Mouse (Mus musculus) neural tube, embryonic 14.5 days (tissue): Measurements from ENCODE around the gene Cpt1a. TPM values are rescaled to one million over a fixed set of nuclear protein-coding genes. Genes with fewer than 3 reads are reported as not detected.
A peak's percentile ranks its signal among the peaks of the same experiment; 100 is the strongest.

Experiments
- ATAC-seq: fragments of 200-750 bp; cut with Nextera tagmentation; 2 replicates; pipeline ENCODE4 v1.8.0; 2017; ENCODE audit warnings: low read depth, mild to moderate bottlenecking, moderate TSS enrichment, moderate library complexity
- H3K27ac ChIP-seq: fragments of 300-500 bp; sonication (generic); 2 replicates; pipeline ENCODE4 v1.5.1; 2014; ENCODE audit warnings: low read depth, mild to moderate bottlenecking, control low read depth, low read length, moderate library complexity, mixed read lengths
- H3K27me3 ChIP-seq: fragments of 300-500 bp; sonication (generic); 2 replicates; pipeline ENCODE4 v1.6.1; 2014; ENCODE audit warnings: low read length; ENCODE audit not compliant: control insufficient read depth, insufficient read depth
- H3K36me3 ChIP-seq: fragments of 300-500 bp; sonication (generic); 2 replicates; pipeline ENCODE4 v1.6.1; 2014; ENCODE audit warnings: low read length, mixed read lengths; ENCODE audit not compliant: control insufficient read depth, insufficient read depth
- H3K4me1 ChIP-seq: fragments of 300-500 bp; sonication (generic); 2 replicates; pipeline ENCODE4 v1.6.1; 2014; ENCODE audit warnings: low read length; ENCODE audit not compliant: control insufficient read depth, insufficient read depth
- H3K4me2 ChIP-seq: fragments of 300-500 bp; sonication (generic); 2 replicates; pipeline ENCODE4 v1.6.1; 2014; ENCODE audit warnings: mild to moderate bottlenecking, low read depth, low read length, control low read depth
- H3K4me3 ChIP-seq: fragments of 300-500 bp; sonication (generic); 2 replicates; pipeline ENCODE4 v1.5.1; 2014; ENCODE audit warnings: low read depth, low read length, control low read depth, mixed read lengths
- H3K9ac ChIP-seq: fragments of 300-500 bp; sonication (generic); replicated peaks from 2 replicates; pipeline ENCODE4 v1.6.1; 2014; ENCODE audit warnings: low read depth, mild to moderate bottlenecking, control low read depth, low read length, mixed read lengths
- H3K9me3 ChIP-seq: fragments of 300-500 bp; sonication (generic); 2 replicates; pipeline ENCODE4 v1.6.1; 2016; ENCODE audit warnings: low read length; ENCODE audit not compliant: control insufficient read depth
- WGBS: fragments of 180-500 bp; shearing (Covaris S2); extraction: QIAGEN DNeasy Blood & Tissue Kit; methylation state at CpG from one replicate; pipeline ENCODE4 v1.1.7; 2014; 5-methylcytosine and 5-hydroxymethylcytosine counted together
- polyA plus RNA-seq: library from polyadenylated mRNA; unstranded; fragments of >200 nt; fragmentation: Nextera tagmentation; extraction: Ambion mirVana; gene quantifications from 2 replicates; pipeline ENCODE4 v1.2.1, GENCODE M21; 2014

Cpt1a gene
- polyA plus RNA-seq, 1 experiment from 2014 or later: 10.0 TPM

DNA sequence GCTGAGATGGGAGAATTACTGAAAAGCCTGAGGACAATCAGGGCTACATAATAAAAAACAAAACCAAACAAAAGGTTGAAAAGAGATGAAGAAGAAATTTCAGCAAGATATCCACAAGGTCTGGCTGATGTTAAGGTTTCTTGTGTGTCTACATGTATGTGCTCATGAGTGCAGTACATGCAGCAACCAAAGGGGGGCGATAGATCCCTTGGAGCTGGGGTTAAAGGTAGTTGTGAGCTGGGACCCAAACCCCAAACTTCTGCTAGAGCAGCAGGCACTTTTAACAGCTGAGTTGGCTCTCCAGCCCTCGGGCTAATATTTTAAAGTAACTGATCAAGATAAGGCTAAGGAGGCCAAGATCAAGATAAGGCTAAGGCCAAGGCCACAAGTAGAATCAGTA, 51.9 kb downstream of the Cpt1a start:
- Histone ChIP-seq H3K9ac (no peak overlapping the region), H3K4me2 (no peak overlapping the region), H3K27ac (no peak overlapping the region), H3K36me3 (no peaks in the 10 kb centered on the region), H3K4me3 (no peak overlapping the region), H3K9me3 (no peaks in the 10 kb centered on the region), H3K27me3 (no peaks in the 10 kb centered on the region), H3K4me1 (no peaks in the 10 kb centered on the region)
- WGBS: 64% methylated on average over 2 of the region's 2 CpGs
- ATAC-seq: no peak

DNA sequence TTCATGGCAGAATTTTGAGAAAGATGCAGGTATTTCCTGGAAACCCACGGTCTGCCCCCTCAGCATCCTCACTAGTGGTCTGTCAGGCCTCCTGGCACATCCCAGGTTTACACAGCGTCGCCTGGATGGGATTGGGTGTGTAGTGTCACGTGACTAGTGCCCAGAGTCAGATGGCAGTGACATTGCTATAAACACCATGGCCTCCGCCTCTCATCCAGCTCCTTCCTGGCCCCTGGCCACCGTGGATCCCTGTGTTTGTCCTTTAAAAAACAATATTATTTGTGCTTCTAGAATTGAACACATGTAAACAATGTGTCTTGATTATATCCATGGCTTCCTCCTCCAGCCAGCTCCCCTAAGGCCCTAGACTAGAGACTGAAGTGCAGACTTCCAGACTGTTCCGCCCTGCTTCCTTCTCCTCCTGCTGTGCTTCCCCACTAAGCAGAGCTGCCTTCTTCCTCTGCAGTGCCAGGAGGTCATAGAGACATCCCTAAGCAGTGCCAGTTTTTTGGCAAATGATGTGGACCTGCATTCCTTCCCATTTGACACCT, 53.9 kb downstream of the Cpt1a start:
- H3K9me3 ChIP-seq: no peaks in the 10 kb centered on the region
- no peak overlapping the region for H3K27ac ChIP-seq
- no peak overlapping the region for H3K4me2 ChIP-seq
- no peak overlapping the region for H3K4me3 ChIP-seq
- H3K36me3 ChIP-seq: no peaks in the 10 kb centered on the region
- H3K27me3 ChIP-seq: no peaks in the 10 kb centered on the region
- ATAC-seq: no peak
- H3K9ac ChIP-seq: no peak overlapping the region
- WGBS: 67% methylated on average over 7 of the region's 7 CpGs
- H3K4me1 ChIP-seq: no peaks in the 10 kb centered on the region

DNA sequence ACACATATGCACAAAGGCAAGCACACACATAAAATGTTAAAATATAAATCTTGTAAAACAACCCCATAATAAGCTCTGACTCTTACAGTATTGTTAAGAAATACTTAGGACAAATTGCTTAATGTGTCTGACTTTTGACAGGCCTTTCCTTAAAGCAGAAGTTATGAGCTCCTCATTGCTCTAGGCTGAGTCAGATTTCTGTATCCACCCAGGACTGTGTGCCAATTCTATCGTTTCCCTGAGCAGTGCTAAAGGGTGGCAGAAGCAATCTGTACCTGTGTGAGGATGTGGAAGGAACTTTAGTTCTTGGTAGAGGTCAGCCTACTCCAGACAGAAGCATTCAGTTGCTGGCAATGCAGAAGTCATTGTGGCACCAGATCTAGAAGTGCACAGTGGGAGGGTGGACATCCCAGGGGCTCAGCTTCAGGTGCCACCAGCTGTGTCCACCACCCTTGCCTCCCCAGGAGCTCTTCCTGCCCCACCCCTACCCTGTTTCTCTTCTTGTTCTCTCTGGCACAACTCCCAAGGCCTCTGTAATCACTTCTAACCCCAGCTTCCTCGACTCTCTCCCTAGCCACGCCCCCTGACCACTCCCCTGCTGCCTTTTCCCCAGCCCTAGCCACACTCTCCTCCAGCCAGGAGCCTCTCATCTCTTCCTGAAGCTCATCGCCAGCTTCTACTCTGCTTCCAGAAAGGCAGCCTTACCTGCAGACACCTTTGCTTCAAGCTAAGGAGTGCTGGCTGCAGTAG, 55.0 kb downstream of the Cpt1a start:
- 30% methylated on average over 4 of the region's 4 CpGs for WGBS
- Histone ChIP-seq H3K4me3 (no peak overlapping the region), H3K4me2 (no peak overlapping the region)

DNA sequence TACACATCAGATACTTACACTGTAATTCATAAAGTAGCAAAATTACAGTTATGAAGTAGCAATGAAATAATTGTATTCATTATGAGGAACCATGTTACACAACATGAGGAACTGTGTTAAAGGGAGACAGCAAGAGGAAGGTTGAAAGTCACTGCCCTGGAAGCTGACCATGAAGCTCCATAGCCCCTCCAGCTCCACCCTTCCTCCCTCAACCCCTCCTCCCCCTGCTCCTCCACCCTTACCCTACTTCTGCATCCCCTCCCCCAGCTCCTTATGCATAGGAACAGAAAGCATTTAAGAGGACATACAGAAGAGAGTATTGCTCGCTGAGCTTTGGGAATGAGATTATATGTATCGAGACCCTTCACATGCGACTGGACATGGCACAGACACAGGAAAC, 56.5 kb downstream of the Cpt1a start:
- no peaks in the 10 kb centered on the region for H3K36me3 ChIP-seq
- 98% methylated on average over 3 of the region's 3 CpGs for WGBS
- no peaks in the 10 kb centered on the region for H3K4me1 ChIP-seq
- no peak overlapping the region for H3K9ac ChIP-seq
- ATAC-seq: no peak
- no peak overlapping the region for H3K27ac ChIP-seq
- H3K4me3 ChIP-seq: no peak overlapping the region
- no peaks in the 10 kb centered on the region for H3K27me3 ChIP-seq
- H3K9me3 ChIP-seq: no peaks in the 10 kb centered on the region
- no peak overlapping the region for H3K4me2 ChIP-seq

More for the DNA sequence above, 55.0 kb downstream of the Cpt1a start:
- no peaks in the 10 kb centered on the region for H3K9me3 ChIP-seq
- no peak overlapping the region for H3K27ac ChIP-seq
- no peaks in the 10 kb centered on the region for H3K27me3 ChIP-seq
- no peak for ATAC-seq
- no peaks in the 10 kb centered on the region for H3K36me3 ChIP-seq
- no peaks in the 10 kb centered on the region for H3K4me1 ChIP-seq
- H3K9ac ChIP-seq: no peak overlapping the region

DNA sequence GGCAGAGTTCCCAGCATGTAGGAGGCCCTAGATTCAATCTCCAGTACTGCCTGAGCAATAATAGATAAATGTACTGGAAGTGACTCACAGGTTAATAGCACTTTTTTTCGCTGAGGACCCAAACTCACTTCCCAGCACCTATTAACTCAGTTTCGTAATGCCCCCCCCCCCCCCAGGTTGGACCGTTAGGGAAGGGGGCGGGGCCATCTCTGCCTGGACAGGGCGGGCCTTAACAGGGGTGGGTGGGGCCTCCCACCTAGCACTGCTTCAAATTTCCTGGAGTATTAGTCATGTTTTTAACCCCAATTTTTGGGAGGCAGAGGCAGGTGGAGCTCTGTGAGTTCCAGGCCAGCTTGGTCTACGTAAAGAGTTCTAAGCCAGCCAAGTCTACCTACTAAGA, 65.9 kb downstream of the Cpt1a start:
- WGBS: 75% methylated on average over 5 of the region's 6 CpGs

DNA sequence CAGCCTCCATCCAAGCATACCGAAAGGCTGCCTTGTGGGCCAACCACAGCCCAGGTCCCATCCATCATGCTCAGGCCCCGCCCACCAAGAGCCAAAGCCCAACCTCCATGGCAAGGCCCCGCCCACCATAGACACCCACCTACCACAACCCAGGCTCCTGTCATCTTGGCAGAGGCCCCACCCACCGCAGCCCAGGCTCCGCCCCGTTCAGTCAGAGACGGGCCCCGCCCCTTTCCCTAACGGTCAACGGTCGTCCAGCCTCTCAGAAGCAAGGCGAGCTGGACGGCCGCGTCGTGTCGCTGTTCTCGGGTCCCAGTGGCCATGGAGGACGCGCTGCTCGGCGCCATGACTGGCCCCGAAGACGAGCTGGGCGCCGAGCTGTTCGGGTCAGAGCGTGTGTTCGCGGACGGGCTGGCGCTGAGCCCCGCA, 66.5 kb downstream of the Cpt1a start, which contains the start of gene Tesmin:
TSS of gene Tesmin (plus strand) at position 229 of the 429 bp plus-strand sequence.
- no peaks in the 10 kb centered on the region for H3K4me1 ChIP-seq
- WGBS: 4% methylated on average over 31 of the region's 33 CpGs
- H3K9me3 ChIP-seq: no peaks in the 10 kb centered on the region
- peak within 1 kb of the TSS; percentile 54 for H3K9ac ChIP-seq
- peak within 1 kb of the TSS; percentile 23; the same call in 1 of the 2 replicates for H3K27ac ChIP-seq
- H3K36me3 ChIP-seq: no peaks in the 10 kb centered on the region
- H3K27me3 ChIP-seq: no peaks in the 10 kb centered on the region
- peak within 1 kb of the TSS; percentile 44 for H3K4me3 ChIP-seq
- H3K4me2 ChIP-seq: peak within 1 kb of the TSS; percentile 78
- peak; percentile 86 for ATAC-seq

More for the DNA sequence above, 65.9 kb downstream of the Cpt1a start:
- Histone ChIP-seq H3K4me3 (no peak overlapping the region), H3K27me3 (no peaks in the 10 kb centered on the region), H3K9me3 (no peaks in the 10 kb centered on the region), H3K9ac (no peak overlapping the region), H3K4me1 (no peaks in the 10 kb centered on the region), H3K36me3 (no peaks in the 10 kb centered on the region), H3K27ac (no peak overlapping the region), H3K4me2 (no peak overlapping the region)
- ATAC-seq: no peak

DNA sequence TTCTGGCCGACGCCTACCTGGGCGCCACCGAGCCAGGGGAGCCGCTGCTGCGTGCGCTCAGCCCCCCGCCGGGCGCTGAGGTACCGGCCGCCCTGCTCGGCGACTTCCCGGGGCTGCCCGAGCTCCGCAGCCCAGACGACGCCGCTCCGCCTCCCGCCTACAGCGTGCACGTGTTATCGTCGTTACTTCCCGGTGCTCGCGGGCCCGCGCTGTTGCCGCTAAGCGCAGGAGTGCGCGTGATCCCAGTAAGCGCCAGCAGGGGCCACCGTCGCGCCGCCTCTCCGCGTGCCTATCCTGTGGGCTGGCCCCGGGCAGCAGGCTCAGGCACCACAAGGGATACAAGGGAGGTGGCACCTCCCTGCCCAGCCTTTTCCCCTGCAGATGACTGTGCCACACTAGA, 67.0 kb downstream of the Cpt1a start:
- Histone ChIP-seq H3K9ac (peak overlapping the region; percentile 54), H3K27ac (peak overlapping the region; percentile 23; the same call in 1 of the 2 replicates)
- ATAC-seq: peak; percentile 95

DNA sequence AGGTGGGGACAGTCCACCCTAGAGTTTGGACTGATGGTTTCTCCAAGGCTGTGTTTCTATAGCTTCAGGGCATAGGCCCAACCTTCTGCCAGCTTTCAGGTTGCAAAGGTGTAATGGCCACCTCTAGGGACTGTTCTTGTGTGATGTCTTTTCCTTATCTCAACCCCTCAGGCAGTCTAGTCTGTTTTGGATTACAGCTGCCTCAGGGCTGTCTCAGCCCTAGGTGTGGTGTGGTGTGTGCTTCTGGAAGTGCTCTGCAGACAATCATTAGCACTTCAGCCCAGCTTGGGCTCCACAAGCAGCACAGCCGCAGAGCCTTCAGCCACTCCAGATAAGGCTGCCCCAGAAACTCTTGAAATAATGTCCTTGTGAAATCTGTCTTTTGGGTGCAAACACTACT, 70.2 kb downstream of the Cpt1a start:
- Histone ChIP-seq H3K27me3 (no peaks in the 10 kb centered on the region), H3K4me2 (no peak overlapping the region), H3K9ac (no peak overlapping the region), H3K36me3 (no peaks in the 10 kb centered on the region), H3K27ac (no peak overlapping the region), H3K4me3 (no peak overlapping the region), H3K9me3 (no peaks in the 10 kb centered on the region), H3K4me1 (no peaks in the 10 kb centered on the region)
- 86% methylated on average over 1 of the region's 1 CpGs for WGBS
- no peak for ATAC-seq

More for the DNA sequence above, 67.0 kb downstream of the Cpt1a start:
- under 1% methylated on average over 37 of the region's 43 CpGs for WGBS
- H3K4me1 ChIP-seq: no peaks in the 10 kb centered on the region
- H3K27me3 ChIP-seq: no peaks in the 10 kb centered on the region
- H3K9me3 ChIP-seq: no peaks in the 10 kb centered on the region
- H3K4me3 ChIP-seq: peak overlapping the region; percentile 44
- peak overlapping the region; percentile 78 for H3K4me2 ChIP-seq
- no peaks in the 10 kb centered on the region for H3K36me3 ChIP-seq

DNA sequence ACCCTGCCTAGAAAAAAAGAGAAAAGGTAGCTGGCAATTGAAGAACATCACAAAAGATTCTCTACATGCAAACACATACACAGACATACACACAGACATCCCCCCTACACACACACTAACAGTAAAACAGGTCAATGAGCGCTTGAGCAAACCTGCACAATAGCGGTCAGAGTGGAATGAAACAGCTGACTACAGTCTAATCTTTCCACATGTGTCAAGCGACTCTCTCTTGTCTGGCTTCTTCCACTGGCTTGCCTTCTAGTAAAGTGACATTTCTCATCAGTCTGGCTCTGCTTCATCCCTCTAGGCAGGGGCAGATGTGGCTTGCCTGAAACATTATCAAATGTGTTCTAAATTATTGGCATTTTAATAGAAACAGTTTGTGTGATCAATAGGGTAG, 72.1 kb downstream of the Cpt1a start:
- H3K27ac ChIP-seq: no peak overlapping the region
- H3K36me3 ChIP-seq: no peaks in the 10 kb centered on the region
- no peak for ATAC-seq
- no peak overlapping the region for H3K4me3 ChIP-seq
- no peaks in the 10 kb centered on the region for H3K27me3 ChIP-seq
- H3K4me2 ChIP-seq: no peak overlapping the region
- H3K4me1 ChIP-seq: no peaks in the 10 kb centered on the region
- H3K9ac ChIP-seq: no peak overlapping the region
- WGBS: 86% methylated on average over 3 of the region's 3 CpGs
- no peaks in the 10 kb centered on the region for H3K9me3 ChIP-seq
